Mouse (Mus musculus): ENCODE data around the gene Wnt3. TPM values are rescaled to one million over a fixed set of nuclear protein-coding genes. Genes with fewer than 3 reads are reported as not detected.

Wnt3 gene
- polyA plus RNA-seq, 1 experiment, result 24.1 TPM

GRCm38 (mm10) chr11:103763410-103764163, 10.4 kb upstream of the Wnt3 start:
- no peaks in the 10 kb centered on the region for H3K36me3 ChIP-seq (ENCODE audit: control insufficient read depth, insufficient read depth, low read length)
- no peak for TF ChIP-seq CTCF (IDR thresholded peaks at IDR 0.05; ENCODE audit: control insufficient read depth, insufficient read depth, insufficient replicate concordance, low read depth, low read length)
- TF ChIP-seq POLR2A (IDR thresholded peaks at IDR 0.05; ENCODE audit: control insufficient read depth, low read depth, low read length), result no peak
- peaks cover under 1% of the 10 kb centered on the region for H3K4me1 ChIP-seq (ENCODE audit: control insufficient read depth, insufficient read depth, low read length)
- H3K27ac ChIP-seq (ENCODE audit: control insufficient read depth, insufficient read depth, low read depth, low read length), result no peak overlapping the region
- H3K4me3 ChIP-seq (ENCODE audit: control insufficient read depth, low read depth, low read length), result no peak overlapping the region
- no peaks in the 10 kb centered on the region for H3K27me3 ChIP-seq (ENCODE audit: control insufficient read depth, insufficient read depth, low read length)

- TF ChIP-seq POLR2A (IDR thresholded peaks at IDR 0.05; ENCODE audit: control insufficient read depth, low read depth, low read length) (no peak), CTCF (IDR thresholded peaks at IDR 0.05; ENCODE audit: control insufficient read depth, insufficient read depth, insufficient replicate concordance, low read depth, low read length) (no peak)
- Histone ChIP-seq H3K36me3 (ENCODE audit: control insufficient read depth, insufficient read depth, low read length) (no peaks in the 10 kb centered on the region), H3K4me1 (ENCODE audit: control insufficient read depth, insufficient read depth, low read length) (no peaks in the 10 kb centered on the region), H3K27ac (ENCODE audit: control insufficient read depth, insufficient read depth, low read depth, low read length) (no peak overlapping the region), H3K4me3 (ENCODE audit: control insufficient read depth, low read depth, low read length) (no peak overlapping the region), H3K27me3 (ENCODE audit: control insufficient read depth, insufficient read depth, low read length) (no peaks in the 10 kb centered on the region)
Observed at GRCm38 (mm10) chr11:103764601-103765000, 9.3 kb upstream of the Wnt3 start.

- TF ChIP-seq POLR2A (IDR thresholded peaks at IDR 0.05; ENCODE audit: control insufficient read depth, low read depth, low read length) (no peak), CTCF (IDR thresholded peaks at IDR 0.05; ENCODE audit: control insufficient read depth, insufficient read depth, insufficient replicate concordance, low read depth, low read length) (no peak)
- Histone ChIP-seq H3K36me3 (ENCODE audit: control insufficient read depth, insufficient read depth, low read length) (no peaks in the 10 kb centered on the region), H3K4me1 (ENCODE audit: control insufficient read depth, insufficient read depth, low read length) (no peaks in the 10 kb centered on the region), H3K4me3 (ENCODE audit: control insufficient read depth, low read depth, low read length) (no peak overlapping the region), H3K27me3 (ENCODE audit: control insufficient read depth, insufficient read depth, low read length) (no peaks in the 10 kb centered on the region), H3K27ac (ENCODE audit: control insufficient read depth, insufficient read depth, low read depth, low read length) (no peak overlapping the region)
Observed at GRCm38 (mm10) chr11:103765556-103766011, 8.4 kb upstream of the Wnt3 start.

GRCm38 (mm10) chr11:103771160-103771817, 2.7 kb upstream of the Wnt3 start:
- H3K27me3 ChIP-seq (ENCODE audit: control insufficient read depth, insufficient read depth, low read length), result peaks cover 3% of the 10 kb centered on the region
- no peaks in the 10 kb centered on the region for H3K36me3 ChIP-seq (ENCODE audit: control insufficient read depth, insufficient read depth, low read length)
- no peak overlapping the region for H3K4me3 ChIP-seq (ENCODE audit: control insufficient read depth, low read depth, low read length)
- peaks cover 9% of the 10 kb centered on the region for H3K4me1 ChIP-seq (ENCODE audit: control insufficient read depth, insufficient read depth, low read length)
- no peak for TF ChIP-seq POLR2A (IDR thresholded peaks at IDR 0.05; ENCODE audit: control insufficient read depth, low read depth, low read length)
- no peak for TF ChIP-seq CTCF (IDR thresholded peaks at IDR 0.05; ENCODE audit: control insufficient read depth, insufficient read depth, insufficient replicate concordance, low read depth, low read length)
- no peak overlapping the region for H3K27ac ChIP-seq (ENCODE audit: control insufficient read depth, insufficient read depth, low read depth, low read length)

- TF ChIP-seq CTCF (IDR thresholded peaks at IDR 0.05; ENCODE audit: control insufficient read depth, insufficient read depth, insufficient replicate concordance, low read depth, low read length) (no peak), POLR2A (IDR thresholded peaks at IDR 0.05; ENCODE audit: control insufficient read depth, low read depth, low read length) (no peak)
- H3K27ac ChIP-seq (ENCODE audit: control insufficient read depth, insufficient read depth, low read depth, low read length), result no peak overlapping the region
- no peak overlapping the region for H3K4me3 ChIP-seq (ENCODE audit: control insufficient read depth, low read depth, low read length)
- peaks cover 9% of the 10 kb centered on the region for H3K4me1 ChIP-seq (ENCODE audit: control insufficient read depth, insufficient read depth, low read length)
- H3K27me3 ChIP-seq (ENCODE audit: control insufficient read depth, insufficient read depth, low read length), result peaks cover 3% of the 10 kb centered on the region
- H3K36me3 ChIP-seq (ENCODE audit: control insufficient read depth, insufficient read depth, low read length), result no peaks in the 10 kb centered on the region
Observed at GRCm38 (mm10) chr11:103772505-103773386, 1.2 kb upstream of the Wnt3 start.

GRCm38 (mm10) chr11:103774228-103774530, 229 bp downstream of the Wnt3 start:
- peaks cover 3% of the 10 kb centered on the region for H3K27me3 ChIP-seq (ENCODE audit: control insufficient read depth, insufficient read depth, low read length)
- H3K36me3 ChIP-seq (ENCODE audit: control insufficient read depth, insufficient read depth, low read length), result no peaks in the 10 kb centered on the region
- H3K27ac ChIP-seq (ENCODE audit: control insufficient read depth, insufficient read depth, low read depth, low read length), result no peak overlapping the region
- H3K4me1 ChIP-seq (ENCODE audit: control insufficient read depth, insufficient read depth, low read length), result peaks cover 9% of the 10 kb centered on the region
- peak overlapping the region; percentile 23 for H3K4me3 ChIP-seq (ENCODE audit: control insufficient read depth, low read depth, low read length)
- no peak for TF ChIP-seq CTCF (IDR thresholded peaks at IDR 0.05; ENCODE audit: control insufficient read depth, insufficient read depth, insufficient replicate concordance, low read depth, low read length)
- TF ChIP-seq POLR2A (IDR thresholded peaks at IDR 0.05; ENCODE audit: control insufficient read depth, low read depth, low read length), result no peak

GRCm38 (mm10) chr11:103780152-103780551, 6.2 kb downstream of the Wnt3 start:
- no peaks in the 10 kb centered on the region for H3K27me3 ChIP-seq (ENCODE audit: control insufficient read depth, insufficient read depth, low read length)

More at GRCm38 (mm10) chr11:103780152-103780551, 6.2 kb downstream of the Wnt3 start:
- H3K4me1 ChIP-seq (ENCODE audit: control insufficient read depth, insufficient read depth, low read length), result no peaks in the 10 kb centered on the region; the same call in 1 of the 2 replicates
- H3K27ac ChIP-seq (ENCODE audit: control insufficient read depth, insufficient read depth, low read depth, low read length), result no peak overlapping the region
- no peak for TF ChIP-seq CTCF (IDR thresholded peaks at IDR 0.05; ENCODE audit: control insufficient read depth, insufficient read depth, insufficient replicate concordance, low read depth, low read length)
- no peak for TF ChIP-seq POLR2A (IDR thresholded peaks at IDR 0.05; ENCODE audit: control insufficient read depth, low read depth, low read length)
- H3K4me3 ChIP-seq (ENCODE audit: control insufficient read depth, low read depth, low read length), result no peak overlapping the region
- no peaks in the 10 kb centered on the region for H3K36me3 ChIP-seq (ENCODE audit: control insufficient read depth, insufficient read depth, low read length)

Data from testis, adult 2 months (tissue).